Mouse (Mus musculus) megakaryocyte-erythroid progenitor cell, adult 5-6 weeks (primary cell): ENCODE data around the gene G6pc2. TPM values are rescaled to one million over a fixed set of nuclear protein-coding genes. Genes with fewer than 3 reads are reported as not detected.

Source experiments
- ATAC-seq: replicated peaks from 2 replicates; pipeline ENCODE4 v1.8.0; 2016; ENCODE audit warnings: mild to moderate bottlenecking, inconsistent platforms; ENCODE audit not compliant: severe bottlenecking, poor library complexity, low FRiP score, low TSS enrichment
- total RNA-seq, 2 experiments: library from RNA; stranded (forward) in 1 of 2; stranded (reverse) in 1 of 2; fragments of 200-1000, 215-1000 nt in 1 of 2; fragments of >200 nt in 1 of 2; fragmentation: Nextera tagmentation in 1 of 2; gene quantifications; 2 replicates each; pipeline ENCODE4 v1.2.3; 2014 to 2017

Gene G6pc2
- total RNA-seq (2014; fragmentation: Nextera tagmentation): not detected in 2 replicates
- total RNA-seq (2017): not detected in 2 replicates

DNA sequence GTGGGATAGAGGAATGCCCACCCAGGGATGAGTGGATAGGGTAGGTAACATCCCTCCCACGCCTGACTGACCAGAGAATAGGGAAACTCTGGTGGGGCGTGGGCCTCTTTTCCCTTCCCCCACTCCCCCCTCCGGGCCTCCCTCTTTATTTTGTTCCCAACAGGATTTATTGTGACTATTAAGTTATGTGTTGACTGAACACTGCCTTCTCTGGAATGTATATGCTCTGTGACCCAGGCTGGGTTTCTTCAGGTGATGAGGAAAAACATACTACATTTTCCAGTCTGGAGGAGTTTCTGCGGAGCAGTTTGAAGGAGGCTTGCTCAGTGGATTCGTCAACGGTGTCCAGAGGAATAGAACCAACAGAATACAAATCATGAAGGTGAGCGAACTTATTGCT, at the start of gene G6pc2:
Gene G6pc2 (plus strand): TSS at position 301 of the 400 bp plus-strand sequence.
- no peak for ATAC-seq

DNA sequence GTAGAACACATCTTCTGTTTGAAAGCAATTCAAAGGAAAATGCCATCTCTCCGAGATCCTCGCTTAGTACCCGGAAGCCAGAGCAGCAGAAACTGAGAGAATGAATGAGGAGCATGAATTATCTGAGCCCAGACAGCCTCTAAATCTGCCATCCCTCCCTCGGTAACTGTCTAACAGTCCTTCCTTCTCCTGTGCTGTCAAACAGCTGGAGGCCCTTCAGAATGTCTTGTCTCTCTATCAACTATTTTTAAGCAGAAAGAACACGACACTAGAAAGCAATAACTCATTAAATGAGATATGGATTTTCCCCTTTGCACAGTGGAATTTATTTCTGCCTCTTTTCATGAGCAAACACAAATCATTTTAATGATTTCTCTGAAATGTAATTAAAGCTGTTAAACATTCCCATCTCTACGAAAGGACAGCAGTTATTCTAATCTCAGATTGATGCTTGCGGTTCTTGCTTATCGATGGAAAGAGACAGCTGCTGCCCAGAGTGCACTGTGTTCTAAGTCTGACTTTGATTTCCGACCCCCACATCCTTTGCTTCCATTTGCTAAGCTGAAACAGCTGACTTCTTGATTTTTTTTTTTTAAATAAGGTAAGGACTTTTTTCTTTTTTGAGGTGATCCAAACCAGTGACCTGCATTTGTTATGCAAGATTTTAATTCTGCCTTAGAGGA, 40.3 kb upstream of the G6pc2 start:
- no peak for ATAC-seq

DNA sequence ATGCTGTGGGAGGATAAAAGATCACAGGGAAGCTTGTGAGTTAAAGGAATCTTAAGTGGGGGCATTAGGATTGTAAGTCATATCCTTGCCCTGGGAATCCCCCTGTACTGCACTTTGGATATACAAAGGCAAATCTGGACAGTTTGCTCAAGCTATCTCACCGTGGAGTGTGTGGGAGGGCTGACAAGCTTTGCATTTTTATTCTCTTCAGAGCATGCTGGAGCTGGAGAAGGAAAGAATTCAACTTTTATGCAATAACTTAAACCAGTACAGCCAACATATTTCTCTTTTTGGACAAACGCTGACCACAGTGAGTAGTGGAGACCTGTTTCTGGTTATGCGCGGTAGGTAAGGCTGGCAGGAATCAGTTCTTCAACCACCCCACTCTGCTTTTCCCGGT, 35.6 kb upstream of the G6pc2 start:
- ATAC-seq: no peak

DNA sequence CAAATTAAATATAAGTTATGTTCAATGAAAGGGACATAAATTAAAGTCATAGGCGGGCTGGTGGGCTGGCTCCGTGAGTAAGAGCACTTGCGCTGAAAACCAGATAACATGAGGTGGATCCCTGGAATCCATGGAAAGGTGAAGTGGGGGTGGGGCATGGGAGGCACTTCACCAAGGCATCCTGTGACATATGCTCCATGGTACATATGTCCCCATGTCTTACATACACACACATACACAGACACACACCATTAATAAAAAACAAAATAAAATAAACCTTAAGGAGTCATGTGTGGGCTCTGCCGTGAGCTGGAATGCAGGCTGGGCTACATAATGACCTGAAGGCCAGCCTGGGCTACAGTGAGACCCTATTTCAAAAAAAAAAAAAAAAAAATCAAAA, 31.2 kb upstream of the G6pc2 start:
- ATAC-seq: no peak

DNA sequence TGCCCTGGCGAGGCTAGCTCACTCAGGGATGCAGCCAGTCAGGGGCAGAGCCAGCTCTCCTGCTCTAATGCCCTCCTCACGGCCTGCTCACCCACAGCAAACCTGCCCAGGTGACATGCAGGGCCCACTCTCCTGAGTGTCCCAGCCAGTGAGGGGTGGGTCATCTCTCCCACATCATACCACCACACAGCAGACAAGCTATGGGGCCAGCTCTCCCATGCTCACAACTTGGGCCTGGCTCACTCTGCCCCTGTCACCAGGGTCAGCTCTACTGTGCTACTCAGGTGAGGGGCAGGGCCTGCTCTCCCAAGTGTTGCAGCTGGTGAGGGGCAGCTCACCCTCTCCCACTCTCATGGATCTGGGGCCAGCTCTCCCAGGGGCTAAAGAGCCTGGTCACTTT, 22.9 kb upstream of the G6pc2 start:
- ATAC-seq: 0 out of 2 replicates have a peak, but pooled peaks have one; percentile 27

DNA sequence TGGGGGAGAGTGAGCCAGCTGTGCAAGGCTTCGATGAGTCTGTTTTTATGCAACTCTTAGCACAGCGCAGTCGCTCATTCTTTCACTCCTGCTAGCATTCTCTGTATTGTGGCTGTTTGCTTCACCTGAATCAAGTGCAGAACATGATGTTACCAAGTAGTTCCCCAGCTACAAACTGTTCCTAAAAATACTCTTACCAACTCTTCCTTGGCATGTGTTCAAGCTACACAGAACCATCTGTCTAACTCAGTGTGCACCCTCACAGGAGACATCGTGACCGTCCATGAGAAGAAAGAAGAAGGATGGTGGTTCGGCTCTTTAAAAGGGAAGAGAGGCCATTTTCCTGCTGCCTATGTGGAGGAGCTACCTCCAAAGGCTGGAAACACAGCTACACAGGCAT, 22.1 kb upstream of the G6pc2 start:
- 0 out of 2 replicates have a peak, but pooled peaks have one; percentile 36 for ATAC-seq

DNA sequence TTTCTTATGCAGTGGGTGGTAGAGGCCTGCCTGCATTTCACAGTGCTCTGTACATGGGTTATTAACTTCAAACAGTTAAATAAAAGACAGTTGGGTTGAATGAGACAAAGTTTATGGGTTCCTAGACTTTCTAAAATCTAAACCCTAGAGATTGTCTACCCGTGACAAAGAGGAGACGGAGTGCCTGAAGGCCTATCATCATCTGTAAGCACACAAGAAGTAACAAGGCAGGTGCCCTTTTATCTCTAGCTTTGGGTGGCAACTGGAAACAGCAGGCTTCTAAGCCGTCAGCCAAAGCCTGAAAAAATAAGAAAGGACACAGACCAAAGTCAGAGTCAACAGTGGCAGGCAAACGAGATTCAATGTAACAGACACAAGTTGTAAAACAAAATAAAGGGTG, 21.7 kb upstream of the G6pc2 start:
- peak; percentile 62 for ATAC-seq

DNA sequence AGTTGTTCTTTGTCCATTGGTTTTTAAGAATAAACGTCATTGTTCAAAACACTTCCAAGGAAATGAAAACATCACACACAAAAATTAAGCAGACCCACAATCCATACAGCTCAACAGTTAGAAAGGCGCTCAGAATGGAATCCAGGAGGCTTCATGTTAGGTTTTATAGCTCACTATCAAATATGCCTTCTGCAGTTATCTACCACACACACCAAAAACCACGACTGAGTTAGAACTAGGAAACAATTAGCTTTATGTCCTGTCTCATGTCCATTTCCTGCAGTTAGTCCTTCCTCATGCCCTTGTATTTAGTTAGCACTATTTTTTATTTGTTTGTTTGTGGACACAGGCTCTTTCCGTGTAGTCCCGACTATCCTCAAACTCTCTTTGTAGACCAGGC, 19.8 kb upstream of the G6pc2 start:
- ATAC-seq: peak; percentile 73

DNA sequence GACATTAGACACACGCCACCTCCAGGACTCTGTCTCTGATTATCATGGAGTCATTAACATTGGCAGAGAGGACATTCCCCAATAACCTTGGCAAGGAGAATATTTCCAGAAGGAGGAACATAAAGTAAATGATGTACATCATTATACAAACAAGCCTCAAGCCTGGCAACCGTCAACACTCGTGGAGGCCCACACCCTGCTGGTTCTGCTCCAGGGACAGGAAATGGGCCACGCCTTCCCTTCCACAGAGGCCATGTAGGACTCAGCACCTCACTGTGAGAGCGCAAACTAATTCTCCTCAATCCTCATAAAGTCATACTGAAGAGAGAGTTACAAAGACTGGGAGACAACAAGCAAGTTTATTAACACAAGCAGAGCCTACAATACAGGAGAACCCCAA, 17.3 kb upstream of the G6pc2 start:
- ATAC-seq: no peak

DNA sequence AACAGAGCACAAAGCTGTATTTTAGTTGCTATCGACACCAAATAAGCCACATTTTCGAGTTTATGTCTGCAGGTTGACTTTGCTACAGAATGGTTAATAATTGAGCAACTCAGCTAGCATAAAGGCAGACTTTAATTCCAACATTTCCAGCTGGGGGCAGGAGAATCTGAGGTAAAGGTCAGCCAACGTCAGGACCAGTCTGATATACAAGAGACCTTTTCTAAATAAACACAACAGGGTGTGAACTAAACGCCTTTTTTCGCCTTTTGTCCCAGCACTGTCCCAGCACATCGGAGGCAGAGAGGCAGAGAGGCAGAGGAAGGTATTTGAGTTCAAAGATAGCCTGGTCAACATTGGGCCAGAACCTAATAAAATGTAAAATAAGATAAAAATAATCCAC, 5.7 kb upstream of the G6pc2 start:
- peak; percentile 2; the same call in 1 of the 2 replicates for ATAC-seq

DNA sequence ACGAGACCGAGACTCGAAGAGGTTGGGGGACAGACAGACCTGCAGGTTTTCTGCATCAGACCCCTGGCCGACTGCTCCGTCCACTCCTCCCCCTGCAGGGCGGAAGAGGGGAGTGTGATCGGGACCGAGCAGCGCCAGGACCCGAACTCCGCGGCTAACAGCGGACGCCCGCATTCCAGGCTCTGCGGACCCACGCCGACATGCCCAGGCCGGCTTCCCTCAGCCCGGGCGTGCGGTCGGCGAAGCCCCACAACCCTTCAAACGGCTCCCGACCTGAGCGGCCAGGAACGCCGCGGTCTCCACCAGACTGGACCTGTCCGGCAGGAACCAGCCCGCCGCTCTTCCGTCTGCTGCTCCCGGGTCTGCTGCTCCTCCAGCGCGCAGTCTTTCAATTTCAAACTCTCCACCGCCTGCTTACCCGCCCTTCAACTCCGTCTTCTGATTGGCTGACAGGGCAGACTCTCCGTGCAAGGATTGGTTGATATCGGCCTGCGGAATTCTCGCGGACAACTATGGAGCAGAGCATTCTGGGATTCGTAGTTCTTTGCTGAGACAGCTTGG, 5.0 kb upstream of the G6pc2 start, which contains the start of gene Spc25:
Gene Spc25 (minus strand): TSS at position 404 of the 561 bp plus-strand sequence.
- peak; percentile 99 for ATAC-seq

DNA sequence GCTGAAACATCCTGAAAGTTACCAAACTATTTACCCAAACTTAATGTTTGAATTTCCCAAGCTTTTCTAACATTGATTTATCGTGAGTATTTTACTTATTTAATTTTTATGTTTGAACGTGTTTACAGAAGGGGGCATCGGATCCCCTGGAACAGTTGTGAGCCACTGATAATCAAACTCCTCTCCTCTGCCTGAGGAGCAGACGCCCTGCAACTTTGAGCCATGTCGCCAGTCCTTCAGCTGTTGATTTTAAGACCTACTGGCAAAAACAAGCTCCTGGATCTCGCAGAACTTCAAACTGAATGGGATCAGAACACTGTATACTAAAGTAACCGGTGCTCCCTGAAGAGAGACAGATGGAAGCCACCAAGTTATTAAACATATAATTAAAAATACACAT, 4.3 kb upstream of the G6pc2 start:
- ATAC-seq: peak; percentile 60; the same call in 1 of the 2 replicates

DNA sequence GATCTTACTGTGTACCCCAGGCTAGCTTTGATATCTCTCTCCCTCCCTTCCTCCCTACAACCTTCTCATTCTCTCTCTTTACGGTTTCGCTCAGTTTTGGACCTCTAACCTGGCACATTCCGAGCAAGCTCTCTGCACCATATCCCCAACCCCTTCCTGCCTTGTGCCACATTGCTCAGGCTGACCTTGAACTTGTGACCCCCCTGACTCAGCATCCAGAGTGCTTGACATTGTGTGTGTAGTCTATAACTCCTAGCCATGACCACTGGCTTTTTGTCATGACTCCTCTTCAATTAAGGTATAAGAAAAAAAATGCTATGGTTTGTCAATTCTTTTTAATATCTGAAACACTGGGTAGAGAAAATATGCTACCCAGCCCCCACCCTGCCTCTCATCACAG, 1.2 kb upstream of the G6pc2 start:
- ATAC-seq: no peak

DNA sequence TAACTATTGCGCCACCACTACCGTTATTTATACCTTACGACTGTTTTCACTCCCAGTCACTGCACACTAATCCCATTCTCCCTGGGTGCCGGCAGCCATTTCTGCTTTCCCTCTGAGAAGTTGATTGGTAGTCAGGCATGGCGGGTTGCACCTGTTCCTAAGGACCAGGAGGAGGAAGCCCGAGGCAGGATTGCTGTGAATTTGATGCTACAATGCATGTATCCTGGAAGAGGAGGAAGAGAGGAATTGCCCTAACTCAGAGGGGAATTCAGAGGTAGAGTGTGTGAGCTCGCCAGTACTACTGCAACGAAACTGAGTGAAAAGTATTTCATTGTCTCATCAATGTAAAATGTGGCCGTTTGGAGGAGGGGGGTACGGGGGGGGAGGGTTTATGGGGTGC, 1.8 kb downstream of the G6pc2 start:
- ATAC-seq: no peak

DNA sequence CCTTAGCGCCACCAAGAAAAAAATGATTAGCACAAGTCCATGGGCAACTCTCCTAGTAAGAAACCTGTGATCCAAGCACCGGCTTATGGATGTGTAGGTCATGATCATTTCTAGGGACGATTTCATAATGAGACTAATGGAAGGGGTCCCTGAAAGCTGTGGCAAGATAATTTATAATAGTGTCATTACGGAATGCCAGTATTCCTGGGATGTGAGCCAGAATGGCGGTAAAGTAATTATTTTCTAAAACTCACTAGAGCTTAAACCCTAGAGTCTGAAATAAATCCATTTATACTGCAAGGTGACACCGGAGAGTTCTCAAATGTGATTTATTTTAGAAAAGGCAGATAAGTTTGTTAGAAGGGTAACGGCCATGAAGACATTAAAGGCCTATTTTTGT, 4.4 kb downstream of the G6pc2 start:
- no peak for ATAC-seq

DNA sequence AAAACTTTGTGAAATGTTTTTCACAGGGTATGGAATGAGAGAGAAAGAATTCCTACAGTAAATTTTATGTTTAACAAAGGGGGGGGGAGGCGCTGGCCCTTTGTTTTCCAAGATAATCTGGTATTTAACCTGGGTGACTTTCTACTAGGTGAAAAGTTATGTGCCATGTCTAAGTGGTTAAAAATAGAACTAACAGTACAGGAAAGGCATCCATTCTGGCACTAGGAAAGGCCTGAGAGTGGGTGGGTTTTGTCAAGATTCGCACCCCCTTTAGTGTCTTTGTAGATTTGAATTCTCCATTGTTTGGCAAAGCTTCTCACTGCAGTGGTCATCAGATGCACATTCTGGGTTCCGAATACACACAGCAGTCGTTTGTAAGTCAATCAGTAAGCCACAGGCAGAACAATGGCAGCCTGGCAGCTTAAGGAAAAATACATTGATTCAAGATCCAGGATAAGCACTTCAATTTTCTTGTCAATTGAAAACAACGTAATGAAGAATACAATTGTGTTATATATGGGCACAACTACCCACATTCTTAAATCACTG, 11.1 kb downstream of the G6pc2 start:
- no peak for ATAC-seq

DNA sequence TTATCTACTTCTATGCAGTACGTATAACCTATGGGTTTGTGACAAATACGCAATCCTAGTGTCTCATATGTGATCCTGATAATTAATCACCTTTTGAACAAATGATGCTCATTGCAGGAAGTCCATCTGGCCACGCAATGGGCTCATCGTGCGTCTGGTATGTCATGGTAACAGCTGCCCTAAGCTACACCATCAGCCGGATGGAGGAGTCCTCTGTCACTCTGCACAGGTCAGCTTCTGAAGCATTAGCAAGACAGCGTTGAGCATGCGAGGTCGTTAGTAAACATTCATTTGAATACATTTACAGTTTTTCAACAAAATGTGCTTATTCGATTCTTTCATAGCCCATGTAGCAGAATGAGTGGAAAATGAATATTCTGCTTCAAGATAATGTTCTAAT, 11.9 kb downstream of the G6pc2 start:
- ATAC-seq: no peak

DNA sequence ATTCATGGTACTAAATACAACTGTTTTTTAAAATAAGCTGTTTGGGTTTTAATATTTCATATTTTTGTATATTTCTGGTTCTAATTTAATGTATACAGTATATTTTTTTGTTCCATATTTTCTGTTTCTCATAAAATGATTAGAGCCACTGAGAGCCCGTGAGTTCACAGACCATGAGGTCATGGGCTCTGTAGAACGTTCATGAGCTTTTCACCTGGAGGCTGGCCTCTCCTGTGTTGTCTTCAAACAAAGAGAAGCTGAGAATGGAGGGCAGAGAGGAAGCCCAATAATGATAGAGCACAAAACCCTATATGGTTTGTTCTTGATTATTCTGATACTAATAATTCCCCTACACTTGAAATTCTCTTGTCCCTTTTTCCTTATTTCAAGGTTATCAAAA, 13.9 kb downstream of the G6pc2 start:
- ATAC-seq: no peak

DNA sequence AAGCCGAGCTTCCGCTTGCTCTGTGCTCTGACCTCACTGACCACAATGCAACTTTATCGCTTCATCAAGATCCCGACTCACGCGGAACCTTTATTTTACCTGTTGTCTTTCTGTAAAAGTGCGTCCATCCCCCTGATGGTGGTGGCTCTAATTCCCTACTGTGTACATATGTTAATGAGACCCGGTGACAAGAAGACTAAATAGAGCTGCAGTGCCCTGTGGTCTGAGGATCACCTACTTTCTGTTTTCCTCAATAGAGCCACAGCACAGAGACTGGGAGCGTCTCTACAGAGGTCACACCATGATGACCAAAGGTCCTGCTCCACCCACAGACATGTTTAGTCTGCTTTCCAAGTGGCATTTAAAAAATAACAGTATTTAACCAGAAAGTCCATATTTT, 16.0 kb downstream of the G6pc2 start:
- no peak for ATAC-seq

DNA sequence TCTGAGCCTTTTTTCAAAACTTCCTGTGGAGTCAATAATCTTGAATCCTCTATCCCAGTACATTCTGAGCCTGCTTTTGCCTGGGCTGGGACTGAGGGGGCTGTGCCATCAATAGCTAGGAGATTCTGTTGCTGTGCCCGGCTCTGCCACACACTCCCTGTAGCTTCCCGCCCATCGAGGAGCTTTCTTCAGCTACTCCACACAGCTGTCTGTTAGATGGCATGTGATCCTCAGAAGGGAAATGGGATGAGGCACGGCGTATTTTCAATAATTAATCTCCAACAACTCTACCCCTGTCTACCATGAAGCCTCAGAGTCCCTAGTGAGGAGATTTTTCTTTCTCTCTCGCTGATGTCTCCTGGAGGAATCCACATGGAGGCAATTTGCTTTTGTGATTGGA, 17.8 kb downstream of the G6pc2 start:
- no peak for ATAC-seq

DNA sequence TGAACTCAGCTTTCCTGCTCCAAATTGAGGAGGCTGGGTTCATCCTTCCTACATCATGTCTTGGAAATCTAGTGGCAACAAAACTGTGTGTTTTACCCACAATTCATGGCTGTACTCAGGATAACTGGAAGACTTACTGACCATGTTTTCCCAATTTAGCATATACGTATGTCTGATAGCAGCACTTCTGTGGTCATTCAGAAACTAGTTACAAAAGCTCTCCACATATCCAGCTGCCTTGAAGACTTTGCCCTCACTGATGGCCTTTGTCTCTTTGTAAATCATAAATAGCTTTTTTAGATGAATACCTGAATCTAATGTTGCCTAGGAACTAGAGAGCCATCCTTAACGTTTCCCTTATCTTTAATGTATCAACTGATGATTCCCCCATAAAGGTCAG, 19.3 kb downstream of the G6pc2 start:
- no peak for ATAC-seq
